Mouse (Mus musculus): ENCODE results near the gene Sh3bp5l. TPM values are rescaled to one million over a fixed set of nuclear protein-coding genes. Genes with fewer than 3 reads are reported as not detected.
"Not testable (repeated sequence)": the region's sequence is repeated elsewhere in the genome, so short reads cannot be mapped to it uniquely, and the experiment has no call there.

Gene Sh3bp5l
- polyA plus RNA-seq, 1 experiment from 2014 or later = 33.7 TPM

DNA sequence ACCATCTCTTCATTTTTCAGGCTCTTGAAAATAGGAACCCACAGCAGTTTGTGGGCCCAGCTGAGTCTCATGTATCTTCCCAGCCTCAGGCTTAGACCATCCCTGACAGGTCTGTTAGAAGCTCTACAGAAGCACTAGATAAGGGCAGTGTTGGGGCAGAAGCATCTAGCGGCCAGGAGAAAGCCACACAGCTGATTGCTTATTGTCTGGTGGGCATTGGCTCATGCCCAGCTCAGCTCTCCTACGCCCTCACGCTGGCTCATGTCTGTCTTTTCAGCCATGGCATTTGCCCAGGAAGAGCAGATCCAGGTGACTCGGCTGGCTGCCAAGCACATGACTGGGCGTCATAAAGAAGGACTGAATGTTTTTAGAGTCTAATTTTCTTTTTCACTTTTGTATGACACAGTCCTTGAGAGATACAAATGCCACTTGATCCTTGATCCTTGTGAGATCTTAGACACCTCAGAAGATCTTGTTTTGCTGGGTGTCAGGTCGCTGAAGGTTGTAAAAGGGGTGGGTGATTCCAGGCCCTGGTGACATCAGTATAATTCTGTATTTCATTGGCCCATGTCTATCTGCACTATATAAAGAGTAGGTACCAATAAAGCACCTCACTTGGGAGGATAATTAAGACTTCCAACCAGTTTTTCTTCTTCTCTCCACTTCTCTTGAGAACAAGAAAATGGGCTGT, 27.5 kb downstream of the Sh3bp5l start:
- Histone ChIP-seq H3K27me3 (replicated peaks; ENCODE audit: insufficient read depth, low read length) (no peaks in the 10 kb centered on the region), H3K9me3 (ENCODE audit: low read length) (no peaks in the 10 kb centered on the region), H3K4me3 (ENCODE audit: low read depth, low read length) (no peak overlapping the region), H3K4me2 (replicated peaks; ENCODE audit: low read depth, low read length) (no peak overlapping the region), H3K9ac (replicated peaks; ENCODE audit: low read depth) (no peak overlapping the region), H3K4me1 (ENCODE audit: insufficient read depth, low read depth, low read length) (no peaks in the 10 kb centered on the region), H3K27ac (ENCODE audit: low read length) (no peak overlapping the region), H3K36me3 (ENCODE audit: insufficient read depth, low read length) (no peaks in the 10 kb centered on the region)
- DNase-seq (ENCODE audit: low spot score) = no peak
- ATAC-seq = no peak
- no peak for TF ChIP-seq EP300 (IDR thresholded peaks at IDR 0.05)
- TF ChIP-seq CTCF (IDR thresholded peaks at IDR 0.05) = no peak
- 74% methylated on average over 6 of the region's 6 CpGs for WGBS

DNA sequence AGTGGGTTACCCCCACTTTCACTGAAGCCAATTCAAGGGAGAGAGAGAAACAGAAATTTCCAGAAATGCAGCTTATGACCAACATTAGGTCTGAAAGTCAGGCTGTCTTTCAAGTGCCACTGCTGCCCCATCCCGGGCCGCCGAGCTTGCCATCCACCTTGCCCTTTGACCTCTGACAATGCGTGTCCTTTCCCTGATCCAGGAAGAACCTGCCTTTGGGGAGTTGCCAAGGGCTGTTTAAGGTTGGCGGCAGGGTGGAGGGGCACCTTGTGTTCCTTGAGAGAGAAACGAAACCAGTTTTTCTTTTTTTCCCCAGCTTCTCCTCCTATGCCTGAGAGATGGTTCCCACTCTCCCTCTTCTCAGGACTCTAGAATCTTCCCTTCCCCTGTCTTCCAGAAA, 32.0 kb downstream of the Sh3bp5l start:
- H3K4me2 ChIP-seq (replicated peaks; ENCODE audit: low read depth, low read length); ATAC-seq; H3K27me3 ChIP-seq (replicated peaks; ENCODE audit: insufficient read depth, low read length); H3K36me3 ChIP-seq (ENCODE audit: insufficient read depth, low read length); H3K9me3 ChIP-seq (ENCODE audit: low read length); DNase-seq (ENCODE audit: low spot score); H3K4me1 ChIP-seq (ENCODE audit: insufficient read depth, low read depth, low read length); H3K27ac ChIP-seq (ENCODE audit: low read length); H3K9ac ChIP-seq (replicated peaks; ENCODE audit: low read depth); H3K4me3 ChIP-seq (ENCODE audit: low read depth, low read length): not testable (repeated sequence)
- no CpG with 5 or more reads among the region's 6 CpGs for WGBS

DNA sequence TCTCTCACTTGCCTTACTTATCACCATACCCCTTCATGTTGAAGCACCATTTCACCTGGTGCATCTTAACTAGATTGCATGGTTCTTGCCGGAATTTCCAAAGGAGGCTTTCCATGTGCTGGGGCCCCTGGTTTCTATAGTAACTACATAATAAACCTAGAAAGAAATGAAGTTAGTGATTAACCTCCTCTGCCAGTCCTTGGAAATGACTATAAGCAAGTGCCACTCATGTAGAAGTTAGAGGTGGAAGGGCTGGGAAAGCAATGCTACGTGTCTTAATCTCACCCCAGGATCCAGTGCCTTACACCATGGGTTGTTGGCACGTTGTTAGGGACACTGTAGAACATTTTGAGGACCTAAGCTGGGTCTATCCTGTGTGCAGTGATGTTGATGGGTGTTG, 33.9 kb downstream of the Sh3bp5l start:
- Histone ChIP-seq H3K4me1 (ENCODE audit: insufficient read depth, low read depth, low read length) (no peaks in the 10 kb centered on the region), H3K27ac (ENCODE audit: low read length) (no peak overlapping the region), H3K9ac (replicated peaks; ENCODE audit: low read depth) (no peak overlapping the region), H3K4me3 (ENCODE audit: low read depth, low read length) (no peak overlapping the region), H3K4me2 (replicated peaks; ENCODE audit: low read depth, low read length) (no peak overlapping the region), H3K27me3 (replicated peaks; ENCODE audit: insufficient read depth, low read length) (no peaks in the 10 kb centered on the region), H3K9me3 (ENCODE audit: low read length) (no peaks in the 10 kb centered on the region), H3K36me3 (ENCODE audit: insufficient read depth, low read length) (no peaks in the 10 kb centered on the region)
- 48% methylated on average over 3 of the region's 3 CpGs for WGBS
- DNase-seq (ENCODE audit: low spot score) (no peak), ATAC-seq (no peak)
- no peak for TF ChIP-seq CTCF (IDR thresholded peaks at IDR 0.05)
- TF ChIP-seq EP300 (IDR thresholded peaks at IDR 0.05) = no peak

DNA sequence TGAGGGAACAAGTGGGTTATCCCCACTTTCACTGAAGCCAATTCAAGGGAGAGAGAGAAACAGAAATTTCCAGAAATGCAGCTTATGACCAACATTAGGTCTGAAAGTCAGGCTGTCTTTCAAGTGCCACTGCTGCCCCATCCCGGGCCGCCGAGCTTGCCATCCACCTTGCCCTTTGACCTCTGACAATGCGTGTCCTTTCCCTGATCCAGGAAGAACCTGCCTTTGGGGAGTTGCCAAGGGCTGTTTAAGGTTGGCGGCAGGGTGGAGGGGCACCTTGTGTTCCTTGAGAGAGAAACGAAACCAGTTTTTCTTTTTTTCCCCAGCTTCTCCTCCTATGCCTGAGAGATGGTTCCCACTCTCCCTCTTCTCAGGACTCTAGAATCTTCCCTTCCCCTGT, 35.7 kb downstream of the Sh3bp5l start:
- H3K36me3 ChIP-seq (ENCODE audit: insufficient read depth, low read length); H3K9me3 ChIP-seq (ENCODE audit: low read length); ATAC-seq; H3K9ac ChIP-seq (replicated peaks; ENCODE audit: low read depth); H3K27me3 ChIP-seq (replicated peaks; ENCODE audit: insufficient read depth, low read length); H3K4me3 ChIP-seq (ENCODE audit: low read depth, low read length); H3K4me1 ChIP-seq (ENCODE audit: insufficient read depth, low read depth, low read length); DNase-seq (ENCODE audit: low spot score); H3K27ac ChIP-seq (ENCODE audit: low read length); H3K4me2 ChIP-seq (replicated peaks; ENCODE audit: low read depth, low read length): not testable (repeated sequence)
- no CpG with 5 or more reads among the region's 6 CpGs for WGBS

DNA sequence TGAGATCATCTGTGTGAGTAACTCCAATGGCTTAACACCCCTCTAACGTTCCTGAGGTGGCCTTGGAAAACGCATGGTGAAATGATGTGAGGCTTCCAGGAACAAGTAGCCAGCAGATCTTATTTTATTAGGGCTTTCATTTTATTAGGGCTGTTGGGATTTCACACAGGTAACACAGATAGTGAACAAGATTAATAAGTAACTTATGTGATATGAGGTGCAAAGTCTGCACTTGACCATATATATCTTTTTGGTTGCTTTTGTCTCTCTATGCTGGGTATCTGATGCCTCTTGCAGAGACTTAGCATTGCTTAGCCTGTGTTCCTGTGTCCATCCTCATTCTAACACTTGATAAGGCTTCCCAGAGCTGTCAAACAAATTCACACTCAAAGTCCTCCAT, 46.7 kb downstream of the Sh3bp5l start:
- no peak overlapping the region for H3K4me2 ChIP-seq (replicated peaks; ENCODE audit: low read depth, low read length)
- WGBS = 53% methylated on average over 2 of the region's 2 CpGs
- DNase-seq (ENCODE audit: low spot score) (no peak), ATAC-seq (no peak)
- H3K4me3 ChIP-seq (ENCODE audit: low read depth, low read length) = no peak overlapping the region
- no peak overlapping the region for H3K27ac ChIP-seq (ENCODE audit: low read length)
- H3K36me3 ChIP-seq (ENCODE audit: insufficient read depth, low read length) = no peaks in the 10 kb centered on the region
- TF ChIP-seq EP300 (IDR thresholded peaks at IDR 0.05) (no peak), CTCF (IDR thresholded peaks at IDR 0.05) (no peak)
- H3K4me1 ChIP-seq (ENCODE audit: insufficient read depth, low read depth, low read length) = no peaks in the 10 kb centered on the region
- H3K9ac ChIP-seq (replicated peaks; ENCODE audit: low read depth) = no peak overlapping the region
- no peaks in the 10 kb centered on the region for H3K9me3 ChIP-seq (ENCODE audit: low read length)
- no peaks in the 10 kb centered on the region for H3K27me3 ChIP-seq (replicated peaks; ENCODE audit: insufficient read depth, low read length)

DNA sequence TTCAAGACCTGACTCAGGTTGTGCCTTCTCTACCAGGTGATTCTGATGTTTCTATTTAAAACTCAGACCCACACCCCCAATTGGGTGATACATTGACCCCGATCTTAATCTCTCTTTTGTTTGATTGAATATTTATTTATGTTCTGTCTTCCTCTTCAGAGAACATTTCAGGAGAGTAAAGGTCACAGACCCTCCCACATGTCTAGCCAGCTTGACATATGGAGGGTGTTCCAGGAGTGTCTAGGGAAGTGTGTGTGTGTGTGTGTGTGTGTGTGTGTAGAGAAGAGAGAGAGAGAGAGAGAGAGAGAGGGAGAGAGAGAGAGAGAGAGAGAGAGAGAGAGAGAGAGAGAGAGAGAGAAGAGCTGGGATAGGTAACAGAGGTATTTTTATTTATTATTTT, 47.2 kb downstream of the Sh3bp5l start:
- 8% methylated on average over 1 of the region's 1 CpGs for WGBS
- Histone ChIP-seq H3K9me3 (ENCODE audit: low read length) (no peaks in the 10 kb centered on the region), H3K27ac (ENCODE audit: low read length) (no peak overlapping the region), H3K4me1 (ENCODE audit: insufficient read depth, low read depth, low read length) (no peaks in the 10 kb centered on the region), H3K4me2 (replicated peaks; ENCODE audit: low read depth, low read length) (no peak overlapping the region), H3K36me3 (ENCODE audit: insufficient read depth, low read length) (no peaks in the 10 kb centered on the region), H3K9ac (replicated peaks; ENCODE audit: low read depth) (no peak overlapping the region), H3K4me3 (ENCODE audit: low read depth, low read length) (no peak overlapping the region), H3K27me3 (replicated peaks; ENCODE audit: insufficient read depth, low read length) (no peaks in the 10 kb centered on the region)
- no peak for TF ChIP-seq CTCF (IDR thresholded peaks at IDR 0.05)
- no peak for TF ChIP-seq EP300 (IDR thresholded peaks at IDR 0.05)
- ATAC-seq (no peak), DNase-seq (ENCODE audit: low spot score) (no peak)

DNA sequence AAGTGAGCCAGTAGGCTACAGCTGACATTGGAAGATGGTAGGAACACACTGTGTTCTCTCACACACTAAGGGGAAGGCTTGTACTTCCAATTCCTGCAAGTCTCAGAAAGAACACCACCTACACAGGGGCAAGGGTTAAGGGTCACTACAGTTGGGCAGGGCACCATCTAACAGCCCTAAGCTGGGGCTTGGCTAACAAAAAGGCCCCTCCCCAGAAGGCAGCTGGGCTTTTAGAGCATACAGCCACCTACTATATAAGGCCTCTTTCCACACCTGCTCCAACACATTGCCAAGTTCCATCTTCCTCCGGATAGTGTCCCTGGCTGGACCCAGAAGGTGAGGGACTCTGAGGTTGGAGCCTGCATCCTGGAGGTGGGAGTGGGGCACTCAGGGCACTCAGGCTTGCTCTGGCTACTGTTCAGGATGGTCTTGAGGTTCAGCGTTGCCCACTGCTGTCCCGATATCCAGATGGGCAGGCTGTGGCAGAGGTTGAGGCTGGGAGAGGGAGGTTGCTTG, 48.3 kb downstream of the Sh3bp5l start, which contains the start of gene Lypd8:
Lypd8 (plus strand) TSS at position 281 of the 516 bp plus-strand sequence.
- no peaks in the 10 kb centered on the region for H3K9me3 ChIP-seq (ENCODE audit: low read length)
- WGBS = 89% methylated on average over 3 of the region's 3 CpGs
- no peaks in the 10 kb centered on the region for H3K27me3 ChIP-seq (replicated peaks; ENCODE audit: insufficient read depth, low read length)
- TF ChIP-seq CTCF (IDR thresholded peaks at IDR 0.05) = no peak
- no peak for TF ChIP-seq EP300 (IDR thresholded peaks at IDR 0.05)
- H3K4me3 ChIP-seq (ENCODE audit: low read depth, low read length) = no peak within 1 kb of the TSS
- no peak for ATAC-seq
- no peak within 1 kb of the TSS for H3K4me2 ChIP-seq (replicated peaks; ENCODE audit: low read depth, low read length)
- H3K4me1 ChIP-seq (ENCODE audit: insufficient read depth, low read depth, low read length) = no peaks in the 10 kb centered on the region
- H3K9ac ChIP-seq (replicated peaks; ENCODE audit: low read depth) = no peak within 1 kb of the TSS
- no peak for DNase-seq (ENCODE audit: low spot score)
- no peak within 1 kb of the TSS for H3K27ac ChIP-seq (ENCODE audit: low read length)
- H3K36me3 ChIP-seq (ENCODE audit: insufficient read depth, low read length) = no peaks in the 10 kb centered on the region

All from lung, postnatal 0 days (tissue).